Mouse (Mus musculus): Measurements from ENCODE around the gene AC192777.2.
"Not testable (repeated sequence)": the region's sequence is repeated elsewhere in the genome, so short reads cannot be mapped to it uniquely, and the experiment has no call there.

Gene AC192777.2

GRCm38 (mm10) chr17:40095150-40095549 lies at the start of gene AC192777.2:
Gene AC192777.2 (plus strand): TSS chr17:40095450.
- DNase-seq (ENCODE audit: low read depth, low spot score) = not testable (repeated sequence)

- DNase-seq (ENCODE audit: low read depth, low spot score) = not testable (repeated sequence)
Observed at GRCm38 (mm10) chr17:40116172-40116571, 20.9 kb downstream of the AC192777.2 start.

GRCm38 (mm10) chr17:40116877-40117276 lies 21.6 kb downstream of the AC192777.2 start:
- DNase-seq (ENCODE audit: low read depth, low spot score) = not testable (repeated sequence)

All from brain, embryonic 18.5 days (tissue).